Mouse (Mus musculus) ES-E14 (cell line): Measurements from ENCODE around the gene Fancl. TPM values are rescaled to one million over a fixed set of nuclear protein-coding genes. Genes with fewer than 3 reads are reported as not detected.

Experiments used
- DNase-seq: peaks from one replicate; pipeline ENCODE4 v3.0.0-alpha.2; 2013; ENCODE audit warnings: low read depth, low spot score
- H3K27ac ChIP-seq: 2 replicates; pipeline ENCODE4 v1.5.1; 2012; ENCODE audit warnings: low read depth, mild to moderate bottlenecking, low read length, moderate library complexity, mixed read lengths; ENCODE audit not compliant: poor library complexity, insufficient read depth, severe bottlenecking
- H3K36me3 ChIP-seq: 2 replicates; pipeline ENCODE4 v1.6.1; 2012; ENCODE audit warnings: mild to moderate bottlenecking, low read length, moderate library complexity, mixed read lengths; ENCODE audit not compliant: control insufficient read depth, poor library complexity, insufficient read depth, severe bottlenecking
- H3K4me1 ChIP-seq, 2 experiments: fragments of 150-350 bp in 1 of 2; sonication (generic) in 1 of 2; 2 replicates each; pipeline ENCODE4 v1.6.1; 2012; ENCODE audit warnings: low read length in 2 of 2, mild to moderate bottlenecking in 1 of 2, mixed read lengths in 1 of 2; ENCODE audit not compliant: control insufficient read depth in 2 of 2, insufficient read depth in 2 of 2, poor library complexity in 1 of 2
- H3K4me3 ChIP-seq, 2 experiments: fragments of 150-350 bp in 1 of 2; sonication (generic) in 1 of 2; 2 replicates each; pipeline ENCODE4 v1.5.1; 2012; ENCODE audit warnings: low read length in 2 of 2, low read depth in 1 of 2, mild to moderate bottlenecking in 1 of 2, mixed read lengths in 1 of 2; ENCODE audit not compliant: insufficient read depth in 1 of 2, poor library complexity in 1 of 2, severe bottlenecking in 1 of 2
- H3K9ac ChIP-seq: 2 replicates; pipeline ENCODE4 v1.6.1; 2012; ENCODE audit warnings: low read depth, mild to moderate bottlenecking, low read length, mixed read lengths; ENCODE audit not compliant: poor library complexity, insufficient read depth, severe bottlenecking
- H3K9me3 ChIP-seq: fragments of 150-350 bp; sonication (generic); 2 replicates; pipeline ENCODE4 v1.6.1; 2012; ENCODE audit warnings: low read depth, mild to moderate bottlenecking, low read length; ENCODE audit not compliant: control insufficient read depth, insufficient read depth
- CHD2 ChIP-seq: IDR thresholded peaks from 2 replicates; pipeline ENCODE4 v1.6.1; 2014; ENCODE audit warnings: mild to moderate bottlenecking, low read depth, low read length, inconsistent platforms
- HCFC1 ChIP-seq: IDR thresholded peaks from 2 replicates; pipeline ENCODE4 v1.6.1; 2012; ENCODE audit warnings: low read length, inconsistent platforms, borderline replicate concordance; ENCODE audit not compliant: insufficient read depth
- MAFK ChIP-seq: IDR thresholded peaks from 2 replicates; pipeline ENCODE4 v1.6.1; 2014; ENCODE audit warnings: mild to moderate bottlenecking, low read depth, low read length, inconsistent platforms; ENCODE audit not compliant: insufficient read depth
- ZC3H11A ChIP-seq: IDR thresholded peaks from 2 replicates; pipeline ENCODE4 v1.6.1; 2012; ENCODE audit warnings: low read depth, mild to moderate bottlenecking, inconsistent platforms, low read length, borderline replicate concordance
- ZNF384 ChIP-seq: IDR thresholded peaks from 2 replicates; pipeline ENCODE4 v1.6.1; 2012; ENCODE audit warnings: low read depth, low read length, inconsistent platforms
- in situ Hi-C, 2 experiments: fragments of 600-800 bp; cut with MboI; formaldehyde crosslinking; loops; one replicate each; pipeline ENCODE4 v1.15.1; 2025; ENCODE audit warnings: low sequenced_read_pairs in 2 of 2, inconsistent platforms in 1 of 2; ENCODE audit not compliant: unreplicated experiment in 2 of 2
- total RNA-seq: library from RNA; depleted of rRNA; stranded (reverse); fragments of 300-350 nt; gene quantifications from 2 replicates; pipeline ENCODE4 v1.2.3, GENCODE M21; 2012; rRNA removed

Fancl gene
- total RNA-seq, 1 experiment, result 23.0 TPM

- Histone ChIP-seq H3K36me3 (no peaks in the 10 kb centered on the region), H3K9me3 (no peaks in the 10 kb centered on the region), H3K4me3 (no peak overlapping the region), H3K4me1 (no peaks in the 10 kb centered on the region), H3K9ac (no peak overlapping the region), H3K27ac (no peak overlapping the region)
- TF ChIP-seq MAFK, result no peak
- TF ChIP-seq HCFC1, result no peak
- no peak for TF ChIP-seq CHD2
- no peak for TF ChIP-seq ZC3H11A
- no peak for TF ChIP-seq ZNF384
- DNase-seq, result no peak
- in situ Hi-C loops, result no loop called here
Measured at GRCm38 (mm10) chr11:26495951-26496350, 110.0 kb downstream of the Fancl start.

GRCm38 (mm10) chr11:26513683-26514082 is 127.7 kb downstream of the Fancl start:
- in situ Hi-C loops, result no loop called here
- no peaks in the 10 kb centered on the region for H3K4me1 ChIP-seq
- H3K36me3 ChIP-seq, result 0 out of 2 replicates have a peak, but pooled peaks cover 1% of the 10 kb centered on the region
- TF ChIP-seq MAFK, result no peak
- no peak for TF ChIP-seq ZC3H11A
- TF ChIP-seq HCFC1, result no peak
- no peak for TF ChIP-seq ZNF384
- no peak for TF ChIP-seq CHD2
- no peak overlapping the region for H3K27ac ChIP-seq
- H3K9me3 ChIP-seq, result no peaks in the 10 kb centered on the region
- DNase-seq, result no peak
- no peak overlapping the region for H3K4me3 ChIP-seq
- no peak overlapping the region for H3K9ac ChIP-seq

- Histone ChIP-seq H3K9me3 (no peaks in the 10 kb centered on the region), H3K4me3 (no peak overlapping the region), H3K36me3 (no peaks in the 10 kb centered on the region), H3K27ac (no peak overlapping the region), H3K9ac (no peak overlapping the region), H3K4me1 (no peaks in the 10 kb centered on the region)
- TF ChIP-seq CHD2 (no peak), HCFC1 (no peak), ZNF384 (no peak), MAFK (no peak), ZC3H11A (no peak)
- DNase-seq, result no peak
- in situ Hi-C loops, result no loop called here
Measured at GRCm38 (mm10) chr11:26516086-26516485, 130.2 kb downstream of the Fancl start.

- no peak overlapping the region for H3K27ac ChIP-seq
- no peaks in the 10 kb centered on the region for H3K9me3 ChIP-seq
- H3K4me3 ChIP-seq, result no peak overlapping the region
- no peak for DNase-seq
- in situ Hi-C loops, result no loop called here
- H3K9ac ChIP-seq, result no peak overlapping the region
- no peaks in the 10 kb centered on the region for H3K4me1 ChIP-seq
- H3K36me3 ChIP-seq, result no peaks in the 10 kb centered on the region
- TF ChIP-seq MAFK (no peak), CHD2 (no peak), ZC3H11A (no peak), HCFC1 (no peak), ZNF384 (no peak)
Measured at GRCm38 (mm10) chr11:26518991-26519390, 133.1 kb downstream of the Fancl start.

Other genes with a start within 250 kb of the Fancl start
- 0.62 and 1.5 TPM in 2 replicates for gene 5730522E02Rik, start 175.4 kb upstream of the Fancl start, total RNA-seq
- gene Gm6899, start 207.1 kb downstream of the Fancl start, total RNA-seq, result not detected in 2 replicates
- 4.7 and 5.7 TPM in 2 replicates for gene Vrk2, start 207.9 kb downstream of the Fancl start, total RNA-seq